Mouse (Mus musculus) liver, embryonic 15.5 days (tissue): Measurements from ENCODE around the gene Acss2. TPM values are rescaled to one million over a fixed set of nuclear protein-coding genes. Genes with fewer than 3 reads are reported as not detected.
A peak's percentile ranks its signal among the peaks of the same experiment; 100 is the strongest.

ENCODE experiments used
- ATAC-seq: fragments of 200-750 bp; cut with Nextera tagmentation; 2 replicates; pipeline ENCODE4 v1.8.0; 2017; ENCODE audit warnings: moderate number of reproducible peaks, mild to moderate bottlenecking, moderate library complexity; ENCODE audit not compliant: insufficient read depth
- H3K27ac ChIP-seq: fragments of 300-500 bp; sonication (generic); replicated peaks from 2 replicates; pipeline ENCODE4 v1.5.1; 2015; ENCODE audit warnings: mild to moderate bottlenecking, inconsistent platforms
- H3K27me3 ChIP-seq: fragments of 300-500 bp; sonication (generic); 2 replicates; pipeline ENCODE4 v1.6.1; 2015; ENCODE audit warnings: mild to moderate bottlenecking, inconsistent platforms
- H3K36me3 ChIP-seq: fragments of 300-500 bp; sonication (generic); replicated peaks from 2 replicates; pipeline ENCODE4 v1.6.1; 2015; ENCODE audit warnings: moderate library complexity, mild to moderate bottlenecking, inconsistent platforms
- H3K4me1 ChIP-seq: fragments of 300-500 bp; sonication (generic); replicated peaks from 2 replicates; pipeline ENCODE4 v1.6.1; 2015; ENCODE audit warnings: inconsistent platforms
- H3K4me2 ChIP-seq: fragments of 300-500 bp; sonication (generic); 2 replicates; pipeline ENCODE4 v1.6.1; 2015; ENCODE audit warnings: moderate library complexity, mild to moderate bottlenecking, inconsistent platforms
- H3K4me3 ChIP-seq: fragments of 300-500 bp; sonication (generic); replicated peaks from 2 replicates; pipeline ENCODE4 v1.5.1; 2015; ENCODE audit warnings: mild to moderate bottlenecking, inconsistent platforms
- H3K9ac ChIP-seq: fragments of 300-500 bp; sonication (generic); 2 replicates; pipeline ENCODE4 v1.6.1; 2015; ENCODE audit warnings: moderate library complexity, mild to moderate bottlenecking, inconsistent platforms
- H3K9me3 ChIP-seq: fragments of 300-500 bp; sonication (generic); replicated peaks from 2 replicates; pipeline ENCODE4 v1.6.1; 2016; ENCODE audit warnings: inconsistent platforms
- WGBS: fragments of 180-500 bp; shearing (Covaris S2); methylation state at CpG from one replicate; pipeline ENCODE4 v1.1.7; 2015; ENCODE audit warnings: mixed read lengths; ENCODE audit not compliant: insufficient replicate concordance; 5-methylcytosine and 5-hydroxymethylcytosine counted together
- polyA plus RNA-seq: library from polyadenylated mRNA; unstranded; fragments of >200 nt; fragmentation: Nextera tagmentation; extraction: Ambion mirVana; gene quantifications from 2 replicates; pipeline ENCODE4 v1.2.1, GENCODE M21; 2015

Acss2 gene
- polyA plus RNA-seq, 1 experiment from 2014 or later, result 24.4 TPM

DNA sequence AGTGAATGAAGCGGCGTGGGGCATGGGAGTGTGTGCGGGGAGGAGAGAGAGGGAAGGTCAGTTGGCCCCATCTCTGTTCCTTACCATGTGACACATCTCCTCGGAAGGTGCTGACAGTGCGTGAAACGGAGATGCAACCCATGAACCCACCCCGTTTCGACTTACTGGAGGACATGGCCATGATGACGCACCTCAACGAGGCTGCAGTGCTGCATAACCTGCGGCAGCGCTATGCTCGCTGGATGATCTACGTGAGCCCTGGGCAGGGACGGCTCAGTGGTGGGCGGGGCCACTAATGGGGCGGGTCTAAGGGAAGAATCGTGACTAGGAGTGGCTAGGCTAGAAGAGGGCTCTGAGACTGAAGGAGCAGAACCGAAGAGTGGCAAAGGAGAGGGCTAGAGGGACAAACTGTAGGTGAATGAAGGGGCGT lies 95.6 kb downstream of the Acss2 start:
- H3K36me3 ChIP-seq, result no peaks in the 10 kb centered on the region; the same call in 1 of the 2 replicates
- H3K4me1 ChIP-seq, result peaks cover 78% of the 10 kb centered on the region
- peak; percentile 99 for ATAC-seq
- 2% methylated on average over 20 of the region's 20 CpGs for WGBS
- peak overlapping the region; percentile 63 for H3K4me3 ChIP-seq
- H3K9ac ChIP-seq, result peak overlapping the region; percentile 73
- H3K4me2 ChIP-seq, result peak overlapping the region; percentile 84
- peak overlapping the region; percentile 90 for H3K27ac ChIP-seq
- H3K27me3 ChIP-seq, result 0 out of 2 replicates have a peak, but pooled peaks cover 4% of the 10 kb centered on the region
- H3K9me3 ChIP-seq, result no peaks in the 10 kb centered on the region

DNA sequence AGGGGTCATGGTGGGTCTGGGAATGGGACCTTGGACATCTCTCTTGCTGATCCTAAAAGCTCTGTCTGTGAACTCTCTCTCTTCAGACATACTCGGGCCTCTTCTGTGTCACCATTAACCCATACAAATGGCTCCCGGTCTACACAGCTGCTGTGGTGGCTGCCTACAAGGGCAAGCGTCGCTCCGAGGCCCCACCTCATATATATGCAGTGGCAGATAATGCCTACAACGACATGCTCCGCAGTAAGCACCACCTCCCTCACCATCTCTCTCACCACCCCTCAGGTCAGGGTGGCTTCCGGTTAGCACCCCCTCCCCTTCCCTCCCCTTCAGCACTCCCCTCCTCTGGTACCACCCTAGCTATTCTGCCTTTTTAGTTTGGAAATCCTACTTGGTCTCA lies 96.2 kb downstream of the Acss2 start:
- no peaks in the 10 kb centered on the region for H3K9me3 ChIP-seq
- H3K27me3 ChIP-seq, result 0 out of 2 replicates have a peak, but pooled peaks cover 4% of the 10 kb centered on the region
- H3K4me1 ChIP-seq, result peaks cover 83% of the 10 kb centered on the region
- 25% methylated on average over 8 of the region's 8 CpGs for WGBS
- peak overlapping the region; percentile 61 for H3K9ac ChIP-seq
- H3K27ac ChIP-seq, result peak overlapping the region; percentile 90
- H3K36me3 ChIP-seq, result no peaks in the 10 kb centered on the region; the same call in 1 of the 2 replicates
- peak overlapping the region; percentile 84 for H3K4me2 ChIP-seq
- peak; percentile 81 for ATAC-seq
- peak overlapping the region; percentile 63 for H3K4me3 ChIP-seq

DNA sequence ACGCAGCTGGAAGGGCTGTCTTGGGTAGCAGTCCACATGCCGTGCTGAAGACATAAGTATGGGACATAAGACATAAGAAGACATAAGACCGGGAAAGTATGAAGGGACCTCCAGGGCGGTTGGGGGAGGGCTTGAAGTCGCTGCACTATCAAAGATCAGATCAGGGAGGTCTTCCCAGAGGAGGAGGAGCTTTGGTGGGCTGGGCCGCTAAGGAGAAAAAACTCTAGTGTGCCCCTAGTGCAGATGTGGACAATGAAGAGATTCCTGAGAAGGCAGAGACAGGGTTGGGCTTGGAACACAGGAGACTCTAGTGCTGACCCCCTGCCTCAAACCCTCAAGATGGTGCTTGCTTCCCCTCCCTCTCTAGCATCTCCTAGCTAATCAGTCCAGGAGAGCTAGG lies 99.2 kb downstream of the Acss2 start:
- Histone ChIP-seq H3K9me3 (no peaks in the 10 kb centered on the region), H3K9ac (0 out of 2 replicates have a peak overlapping the region, but pooled peaks have one; percentile 11), H3K27me3 (peaks cover 13% of the 10 kb centered on the region; the same call in 1 of the 2 replicates), H3K36me3 (no peaks in the 10 kb centered on the region; the same call in 1 of the 2 replicates), H3K4me1 (peaks cover 87% of the 10 kb centered on the region), H3K27ac (peak overlapping the region; percentile 60), H3K4me3 (no peak overlapping the region), H3K4me2 (peak overlapping the region; percentile 39)
- ATAC-seq, result no peak
- WGBS, result 18% methylated on average over 6 of the region's 6 CpGs

DNA sequence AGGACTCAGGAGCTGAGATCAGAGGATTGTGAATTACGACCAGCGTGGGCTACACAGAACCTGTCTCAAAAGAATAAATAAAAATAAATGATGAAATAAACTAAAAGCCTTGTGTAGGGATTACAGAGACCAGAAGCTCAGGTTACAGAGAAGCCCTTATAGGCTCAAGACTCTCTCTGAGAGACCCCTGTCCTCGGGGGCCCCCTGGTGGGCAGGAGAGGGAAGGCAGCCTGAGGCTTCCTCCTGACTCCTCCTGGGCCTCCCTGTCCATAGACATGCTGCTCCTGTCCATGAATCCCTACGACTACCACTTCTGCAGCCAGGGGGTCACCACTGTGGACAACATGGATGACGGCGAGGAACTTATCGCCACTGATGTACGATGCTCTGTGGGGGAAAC lies 102.1 kb downstream of the Acss2 start:
- H3K4me2 ChIP-seq, result no peak overlapping the region
- H3K36me3 ChIP-seq, result no peaks in the 10 kb centered on the region; the same call in 1 of the 2 replicates
- 18% methylated on average over 8 of the region's 8 CpGs for WGBS
- H3K27me3 ChIP-seq, result peaks cover 13% of the 10 kb centered on the region; the same call in 1 of the 2 replicates
- H3K9ac ChIP-seq, result no peak overlapping the region
- ATAC-seq, result peak; percentile 68
- no peaks in the 10 kb centered on the region for H3K9me3 ChIP-seq
- H3K4me3 ChIP-seq, result no peak overlapping the region
- H3K27ac ChIP-seq, result peak overlapping the region; percentile 46
- H3K4me1 ChIP-seq, result peaks cover 72% of the 10 kb centered on the region

DNA sequence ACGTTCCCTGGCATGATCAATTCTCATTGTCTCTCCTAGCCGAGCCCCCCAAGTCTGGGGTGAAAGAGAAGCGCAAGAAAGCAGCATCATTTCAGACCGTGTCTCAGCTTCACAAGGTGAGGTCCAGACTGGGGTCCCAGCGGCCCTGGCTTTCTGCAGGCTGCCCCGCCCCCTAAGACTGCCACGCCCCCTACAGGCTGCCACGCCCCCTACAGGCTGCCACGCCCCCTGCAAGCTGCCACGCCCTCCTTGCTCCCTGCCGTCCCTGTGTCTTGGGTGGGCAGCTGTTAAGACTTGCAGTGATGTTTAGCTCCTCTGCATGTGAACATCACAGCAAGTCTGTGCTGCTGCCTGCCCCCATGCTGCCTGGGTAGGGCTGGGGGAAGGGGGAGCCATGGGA lies 104.9 kb downstream of the Acss2 start:
- H3K4me2 ChIP-seq, result no peak overlapping the region
- 25% methylated on average over 11 of the region's 11 CpGs for WGBS

DNA sequence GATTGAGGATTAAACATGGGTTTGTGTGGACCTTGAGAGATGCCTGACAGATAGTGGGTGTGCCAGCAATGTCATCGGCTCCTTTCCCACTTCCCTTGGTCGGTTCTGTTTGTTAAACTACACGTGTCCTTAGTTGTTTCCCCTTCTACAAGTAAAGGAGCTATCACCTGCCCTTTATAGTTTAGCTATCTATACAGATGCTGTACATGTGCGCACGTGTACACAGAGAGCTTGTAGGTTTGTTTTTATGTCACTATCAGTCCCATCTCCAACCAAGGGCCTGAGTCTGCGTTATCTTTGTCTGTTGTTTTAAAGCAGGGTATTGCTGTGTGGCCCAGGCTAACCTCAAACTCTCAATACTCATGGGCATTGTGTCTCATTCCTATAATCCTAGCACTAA lies 106.2 kb downstream of the Acss2 start:
- H3K4me1 ChIP-seq, result peaks cover 37% of the 10 kb centered on the region
- no peak overlapping the region for H3K27ac ChIP-seq
- H3K36me3 ChIP-seq, result no peaks in the 10 kb centered on the region
- no peaks in the 10 kb centered on the region for H3K9me3 ChIP-seq
- no peak overlapping the region for H3K4me2 ChIP-seq
- H3K9ac ChIP-seq, result no peak overlapping the region
- no peak for ATAC-seq
- peaks cover 48% of the 10 kb centered on the region for H3K27me3 ChIP-seq
- WGBS, result 58% methylated on average over 6 of the region's 6 CpGs
- no peak overlapping the region for H3K4me3 ChIP-seq

More for the DNA sequence above, 104.9 kb downstream of the Acss2 start:
- Histone ChIP-seq H3K4me3 (no peak overlapping the region), H3K9me3 (no peaks in the 10 kb centered on the region), H3K9ac (no peak overlapping the region), H3K27me3 (peaks cover 36% of the 10 kb centered on the region), H3K4me1 (peaks cover 48% of the 10 kb centered on the region), H3K27ac (no peak overlapping the region), H3K36me3 (no peaks in the 10 kb centered on the region; the same call in 1 of the 2 replicates)
- no peak for ATAC-seq

DNA sequence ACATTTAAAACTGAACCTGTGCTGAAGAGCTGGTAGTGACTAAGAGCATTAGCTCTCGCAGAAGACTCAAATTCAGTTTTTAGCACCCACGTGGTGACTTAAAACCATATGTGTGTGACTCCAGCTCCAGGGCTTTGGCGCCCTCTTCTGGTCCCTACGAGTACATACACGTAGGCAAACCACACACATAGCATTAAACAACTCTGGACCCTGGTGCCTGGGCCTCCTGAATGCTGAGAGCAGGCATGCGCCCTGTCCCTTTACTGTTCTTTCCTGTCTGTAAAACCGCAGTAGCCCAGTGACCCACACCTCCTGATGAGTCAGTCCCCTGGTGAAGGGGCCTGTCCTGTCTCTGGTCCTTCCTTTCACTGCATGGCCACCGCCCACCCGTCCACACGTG lies 107.0 kb downstream of the Acss2 start:
- WGBS, result 22% methylated on average over 10 of the region's 10 CpGs
- Histone ChIP-seq H3K9ac (no peak overlapping the region), H3K9me3 (no peaks in the 10 kb centered on the region), H3K4me3 (no peak overlapping the region), H3K27me3 (peaks cover 56% of the 10 kb centered on the region), H3K4me2 (no peak overlapping the region), H3K27ac (no peak overlapping the region), H3K4me1 (peaks cover 37% of the 10 kb centered on the region), H3K36me3 (no peaks in the 10 kb centered on the region)
- no peak for ATAC-seq

DNA sequence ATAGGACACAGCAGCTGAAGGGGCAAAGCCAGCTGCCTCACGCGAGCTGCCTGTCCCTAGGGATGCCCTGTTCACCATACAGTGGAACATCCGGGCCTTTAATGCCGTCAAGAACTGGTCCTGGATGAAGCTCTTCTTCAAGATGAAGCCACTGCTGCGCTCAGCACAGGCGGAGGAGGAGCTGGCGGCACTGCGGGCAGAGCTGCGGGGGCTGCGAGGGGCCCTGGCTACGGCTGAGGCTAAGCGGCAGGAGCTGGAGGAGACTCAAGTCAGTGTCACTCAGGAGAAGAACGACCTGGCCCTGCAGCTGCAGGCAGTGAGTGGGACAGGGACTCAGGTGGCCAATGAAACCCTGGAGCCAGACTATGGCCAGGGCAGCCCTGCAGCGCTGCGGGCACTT lies 108.5 kb downstream of the Acss2 start:
- WGBS, result 43% methylated on average over 15 of the region's 15 CpGs
- no peak overlapping the region for H3K9ac ChIP-seq
- H3K4me3 ChIP-seq, result no peak overlapping the region
- no peak overlapping the region for H3K27ac ChIP-seq
- peaks cover 64% of the 10 kb centered on the region for H3K27me3 ChIP-seq
- peaks cover 29% of the 10 kb centered on the region for H3K4me1 ChIP-seq
- no peak for ATAC-seq
- 0 out of 2 replicates have a peak, but pooled peaks cover 2% of the 10 kb centered on the region for H3K36me3 ChIP-seq
- no peak overlapping the region for H3K4me2 ChIP-seq
- no peaks in the 10 kb centered on the region for H3K9me3 ChIP-seq

DNA sequence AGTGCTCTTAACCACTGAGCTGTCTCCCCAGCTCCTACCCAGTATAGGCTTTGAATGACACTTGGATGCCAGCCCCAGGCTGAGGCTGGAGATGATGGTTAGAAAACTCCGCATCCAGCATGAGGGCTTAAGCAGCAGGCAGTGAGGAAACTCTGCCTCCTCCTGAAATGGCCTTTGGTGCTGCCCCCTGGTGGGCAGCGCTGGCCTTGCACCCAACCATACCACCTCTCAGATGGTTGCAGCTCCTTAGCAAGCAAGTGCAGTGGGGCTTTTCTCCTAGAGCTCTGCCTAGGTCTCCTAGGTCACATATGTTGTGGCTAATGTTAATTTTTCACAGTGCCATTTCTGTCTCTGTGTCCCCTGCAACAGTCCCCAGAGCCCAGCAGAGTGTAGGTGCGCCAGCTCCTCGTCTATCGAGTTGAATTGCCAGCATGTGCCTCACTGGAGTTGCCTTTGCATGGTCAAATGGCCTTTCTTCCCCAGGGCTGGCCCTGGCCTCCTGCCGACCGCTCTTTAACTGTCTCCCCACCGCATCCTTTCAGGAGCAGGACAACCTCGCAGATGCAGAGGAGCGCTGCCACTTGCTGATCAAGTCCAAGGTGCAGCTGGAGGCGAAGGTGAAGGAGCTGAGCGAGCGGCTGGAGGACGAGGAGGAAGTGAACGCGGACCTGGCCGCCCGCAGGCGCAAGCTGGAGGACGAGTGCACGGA lies 109.4 kb downstream of the Acss2 start:
- Histone ChIP-seq H3K9me3 (no peaks in the 10 kb centered on the region), H3K27ac (no peak overlapping the region), H3K36me3 (0 out of 2 replicates have a peak, but pooled peaks cover 3% of the 10 kb centered on the region), H3K4me2 (no peak overlapping the region), H3K9ac (no peak overlapping the region), H3K4me3 (no peak overlapping the region), H3K27me3 (peaks cover 71% of the 10 kb centered on the region), H3K4me1 (peaks cover 27% of the 10 kb centered on the region)
- no peak for ATAC-seq
- 37% methylated on average over 21 of the region's 21 CpGs for WGBS

DNA sequence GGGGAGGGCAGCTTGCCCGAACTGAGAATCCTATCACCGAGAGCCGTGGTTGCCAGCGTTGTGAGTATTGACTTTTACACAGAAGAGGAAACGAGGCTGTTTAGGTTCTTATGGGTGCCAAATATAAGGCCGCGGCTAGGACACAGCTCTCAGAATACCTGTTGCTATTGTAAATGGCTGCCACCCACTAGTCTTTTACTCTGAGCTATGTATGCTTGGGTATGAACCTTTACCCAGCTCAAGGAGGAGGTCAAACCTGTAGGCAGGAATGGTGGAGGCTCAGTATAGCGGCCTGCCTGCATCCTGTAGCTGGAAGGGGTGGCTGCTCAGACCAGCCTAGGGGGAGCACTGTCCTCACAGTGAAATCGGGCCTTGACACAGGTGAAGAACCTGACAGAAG lies 110.4 kb downstream of the Acss2 start:
- 76% methylated on average over 9 of the region's 9 CpGs for WGBS
- no peak for ATAC-seq

DNA sequence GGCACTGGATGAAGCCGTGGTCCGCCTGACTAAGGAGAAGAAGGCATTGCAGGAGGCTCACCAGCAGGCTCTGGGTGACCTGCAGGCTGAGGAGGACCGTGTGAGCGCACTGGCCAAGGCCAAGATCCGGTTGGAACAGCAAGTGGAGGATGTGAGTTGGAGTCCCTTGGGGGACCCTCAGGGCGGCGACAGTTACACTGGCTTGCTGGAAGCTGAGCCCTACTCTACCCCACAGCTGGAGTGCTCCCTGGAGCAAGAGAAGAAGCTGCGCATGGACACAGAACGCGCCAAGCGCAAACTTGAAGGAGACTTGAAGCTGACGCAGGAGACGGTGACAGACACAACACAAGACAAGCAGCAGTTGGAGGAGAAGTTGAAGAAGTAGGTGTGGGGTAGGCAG lies 110.8 kb downstream of the Acss2 start:
- H3K4me3 ChIP-seq, result no peak overlapping the region
- no peak overlapping the region for H3K4me2 ChIP-seq
- peaks cover 79% of the 10 kb centered on the region for H3K27me3 ChIP-seq
- 75% methylated on average over 13 of the region's 13 CpGs for WGBS
- H3K4me1 ChIP-seq, result peaks cover 18% of the 10 kb centered on the region
- H3K9ac ChIP-seq, result no peak overlapping the region
- H3K36me3 ChIP-seq, result peaks cover 9% of the 10 kb centered on the region; the same call in 1 of the 2 replicates
- H3K27ac ChIP-seq, result no peak overlapping the region
- ATAC-seq, result no peak
- H3K9me3 ChIP-seq, result no peaks in the 10 kb centered on the region

More for the DNA sequence above, 110.4 kb downstream of the Acss2 start:
- Histone ChIP-seq H3K27me3 (peaks cover 79% of the 10 kb centered on the region), H3K9me3 (no peaks in the 10 kb centered on the region), H3K9ac (no peak overlapping the region), H3K4me1 (peaks cover 18% of the 10 kb centered on the region), H3K36me3 (0 out of 2 replicates have a peak, but pooled peaks cover 8% of the 10 kb centered on the region), H3K4me2 (no peak overlapping the region), H3K27ac (no peak overlapping the region), H3K4me3 (no peak overlapping the region)
